Mouse (Mus musculus): Measurements from ENCODE around the gene Id2. TPM values are rescaled to one million over a fixed set of nuclear protein-coding genes. Genes with fewer than 3 reads are reported as not detected.
A peak's percentile ranks its signal among the peaks of the same experiment; 100 is the strongest.

Gene Id2
- total RNA-seq, 4 experiments from 2014 or later = 302 to 463 (median 440) TPM

GRCm38 (mm10) chr12:25104541-25104940 lies 7.6 kb upstream of the Id2 start:
- no peak for DNase-seq

DNA sequence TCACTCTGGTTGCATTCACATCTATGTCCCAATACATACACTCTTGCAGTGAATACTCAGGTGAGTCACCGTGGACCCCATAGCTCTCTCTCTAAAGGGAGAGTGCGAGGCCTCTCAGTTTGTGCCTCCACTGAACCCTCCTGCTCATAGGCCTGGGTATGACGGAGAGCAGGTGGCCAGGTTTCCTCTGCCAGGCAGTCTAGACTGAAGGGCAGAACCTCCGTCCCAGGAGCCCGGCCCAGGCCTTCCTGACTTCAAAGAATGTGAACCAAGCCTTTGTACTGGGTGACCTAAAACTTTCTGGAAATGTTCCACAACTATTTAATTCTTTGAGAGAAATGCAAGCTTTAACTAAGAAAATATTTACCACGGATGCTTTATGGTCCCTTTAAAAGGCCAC lies 7.0 kb upstream of the Id2 start:
- DNase-seq = no peak

DNA sequence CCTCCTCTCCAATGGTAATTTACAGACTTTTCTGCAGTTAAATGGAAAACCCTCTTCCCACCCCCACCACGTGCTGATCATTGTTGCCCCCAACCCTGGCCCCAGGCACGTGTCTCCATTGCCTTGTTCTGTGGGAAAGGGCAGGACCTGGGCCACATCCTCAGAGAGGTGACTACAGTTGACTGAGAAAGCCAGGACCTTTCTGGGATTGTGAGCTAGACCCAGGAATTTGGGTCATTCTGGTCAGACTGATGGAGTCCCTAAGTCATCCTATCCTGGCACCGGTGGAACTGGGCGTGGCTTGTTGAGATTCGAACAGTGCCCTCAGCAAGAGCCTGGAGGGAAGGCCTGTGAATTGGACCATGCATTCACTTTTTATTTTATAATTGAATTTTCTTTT lies 4.4 kb upstream of the Id2 start:
- no peak for DNase-seq

- no peak for DNase-seq
These were observed 3.7 kb upstream of the Id2 start for GRCm38 (mm10) chr12:25100411-25101217.

- DNase-seq = no peak
These were observed 2.8 kb upstream of the Id2 start for GRCm38 (mm10) chr12:25099563-25100408.

DNA sequence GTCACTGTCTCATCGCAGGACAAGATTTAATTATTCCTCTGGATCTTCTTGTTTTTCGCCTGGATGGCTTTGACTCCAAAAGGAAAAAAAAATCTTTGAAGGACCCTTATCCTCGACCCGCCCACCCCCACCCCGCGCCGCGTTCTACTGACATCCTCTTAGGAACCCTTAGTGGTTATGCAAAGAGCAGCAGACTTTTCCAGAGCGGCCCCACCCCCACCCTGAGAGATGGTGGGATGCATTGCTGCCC lies 2.3 kb upstream of the Id2 start:
- no peak for DNase-seq

GRCm38 (mm10) chr12:25098561-25099312 lies 1.8 kb upstream of the Id2 start:
- peak; percentile 95 for DNase-seq

DNA sequence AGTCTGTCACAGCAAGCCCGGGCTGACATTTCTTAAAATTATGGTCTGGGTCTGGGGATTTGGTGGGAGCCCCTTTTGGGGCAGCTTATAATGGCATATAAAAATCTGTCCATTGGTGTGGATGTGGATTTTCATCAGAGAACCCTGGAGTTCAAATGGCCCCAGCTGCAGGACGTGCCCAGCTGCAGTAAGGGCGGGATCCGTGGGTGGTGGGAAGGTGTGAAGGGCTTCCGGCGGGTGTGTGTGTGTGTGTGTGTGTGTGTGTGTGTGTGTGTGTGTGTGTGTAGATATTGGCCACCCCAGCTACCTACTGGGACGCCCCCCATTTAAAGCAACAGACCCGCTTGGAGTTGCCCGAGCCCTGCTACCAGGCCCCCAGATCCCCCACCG lies 1.2 kb upstream of the Id2 start:
- DNase-seq = no peak

- DNase-seq = peak; percentile 70
These were observed 545 bp upstream of the Id2 start for GRCm38 (mm10) chr12:25097210-25098160.

DNA sequence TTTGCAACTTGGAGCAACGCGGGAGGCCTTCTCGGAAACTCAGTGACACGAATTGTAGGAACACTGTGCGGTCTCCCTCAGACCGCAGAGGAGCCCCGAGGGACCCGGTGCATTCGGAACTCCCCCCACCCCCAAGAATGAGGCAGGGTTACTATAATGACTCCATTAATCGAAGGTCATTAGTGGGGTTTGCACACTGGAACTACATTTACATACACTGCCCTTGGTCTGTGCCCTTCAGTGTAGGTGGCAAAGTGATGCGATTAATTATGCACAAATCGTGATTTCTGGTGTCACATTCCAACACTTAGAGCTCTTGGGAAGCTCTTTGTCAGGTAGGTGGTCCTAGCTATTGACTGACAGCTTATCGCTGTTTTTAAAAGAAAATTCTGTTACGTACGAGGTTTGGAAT lies 294 bp downstream of the Id2 start:
- no peak for DNase-seq

GRCm38 (mm10) chr12:25095974-25096639 lies 833 bp downstream of the Id2 start:
- peak; percentile 98 for DNase-seq

GRCm38 (mm10) chr12:25095538-25095937 lies 1.4 kb downstream of the Id2 start:
- no peak for DNase-seq

DNA sequence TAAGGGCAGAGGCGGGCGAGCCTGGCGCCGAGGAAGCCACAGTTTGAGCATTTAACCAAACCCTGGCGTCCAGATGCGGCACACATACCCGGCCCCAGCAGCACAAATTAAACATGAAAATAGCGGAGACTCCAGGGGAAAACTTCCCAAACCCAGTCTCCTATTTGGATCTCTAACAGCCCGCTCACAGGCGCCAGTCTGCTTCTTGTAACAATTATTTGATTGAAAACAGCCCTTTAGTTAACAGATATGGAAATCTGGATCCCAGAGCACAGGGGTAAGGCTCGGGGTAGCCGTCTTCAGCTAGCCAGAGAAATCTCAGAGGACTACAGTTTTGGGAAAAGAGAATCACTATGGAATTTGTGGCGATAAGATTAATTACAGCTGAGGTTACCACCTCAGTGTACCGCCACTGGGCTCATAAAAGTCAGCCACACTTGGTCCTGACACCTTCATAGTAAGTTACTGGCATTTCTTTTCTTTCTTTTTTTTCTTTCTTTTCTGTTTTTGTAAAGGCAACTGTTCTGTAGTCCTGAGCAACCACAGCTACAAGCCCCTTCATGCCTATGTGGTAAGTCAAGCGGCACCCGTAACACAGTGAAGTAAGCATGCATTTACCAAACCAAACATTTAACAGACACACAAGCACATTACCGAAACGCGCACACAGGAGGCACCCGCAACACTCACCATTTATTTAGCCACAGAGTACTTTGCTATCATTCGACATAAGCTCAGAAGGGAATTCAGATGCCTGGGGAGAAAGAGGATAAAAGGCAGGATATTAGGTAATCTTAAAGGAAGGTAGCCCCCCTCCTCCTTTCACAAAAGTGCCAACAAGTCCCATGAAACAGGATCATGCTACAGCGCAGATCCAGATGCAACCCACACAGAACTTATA lies 2.1 kb downstream of the Id2 start:
- DNase-seq = no peak

GRCm38 (mm10) chr12:25093241-25093774 lies 3.6 kb downstream of the Id2 start:
- no peak for DNase-seq

DNA sequence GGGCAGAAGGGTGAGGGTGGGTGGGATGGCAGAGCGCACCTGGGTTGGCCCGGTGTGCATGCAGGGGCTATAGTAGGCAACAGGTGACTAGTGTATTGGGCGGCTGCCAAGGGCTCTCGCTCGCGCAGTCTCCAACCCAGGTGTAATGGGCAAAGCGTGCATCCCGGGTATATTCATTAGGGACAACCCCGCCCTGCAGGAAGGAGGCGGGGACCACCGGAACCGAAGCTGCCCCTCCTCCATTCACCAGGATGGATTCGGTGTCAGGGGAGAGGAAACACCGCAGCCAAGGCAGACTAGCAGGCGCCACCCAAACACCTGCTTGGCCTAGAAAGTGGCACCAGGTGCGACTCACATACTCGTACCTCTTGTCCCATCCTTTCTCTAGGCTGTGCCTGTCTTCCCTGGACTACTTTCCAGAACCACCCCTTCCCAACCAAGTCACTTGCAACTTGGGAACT lies 4.2 kb downstream of the Id2 start:
- peak; percentile 83 for DNase-seq

DNA sequence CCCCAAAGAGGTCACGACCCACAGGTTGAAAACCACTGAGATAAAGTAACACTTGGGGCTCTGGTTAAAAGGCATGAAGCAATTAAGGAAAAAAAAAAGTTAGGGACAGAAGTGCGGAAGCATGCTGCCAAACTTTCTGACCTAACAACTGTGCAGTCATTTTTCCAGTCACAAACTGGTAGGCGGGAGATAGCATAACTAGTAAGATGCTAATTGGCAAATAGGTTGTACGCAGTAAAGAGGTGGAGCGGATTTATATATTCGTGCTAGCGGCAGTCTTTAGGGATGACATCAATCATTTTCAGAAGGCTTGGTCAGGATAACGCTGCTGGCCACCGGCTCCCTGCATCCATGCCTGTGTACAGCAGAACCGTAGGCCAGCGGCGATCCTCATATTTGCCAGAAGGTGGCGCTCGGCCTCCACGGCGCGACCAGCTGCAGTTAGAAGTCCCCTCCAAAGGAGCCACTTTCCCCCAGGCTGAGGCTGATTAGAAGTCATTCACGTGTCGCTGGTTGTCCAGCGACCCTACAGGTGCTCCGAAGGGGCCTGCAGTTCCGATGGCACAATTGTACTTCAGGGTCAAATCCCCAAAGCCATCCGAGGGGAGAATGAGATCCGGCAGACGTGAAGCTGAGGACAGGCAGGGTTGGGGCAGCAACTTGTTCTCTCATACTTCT lies 4.8 kb downstream of the Id2 start:
- DNase-seq = peak; percentile 86

DNA sequence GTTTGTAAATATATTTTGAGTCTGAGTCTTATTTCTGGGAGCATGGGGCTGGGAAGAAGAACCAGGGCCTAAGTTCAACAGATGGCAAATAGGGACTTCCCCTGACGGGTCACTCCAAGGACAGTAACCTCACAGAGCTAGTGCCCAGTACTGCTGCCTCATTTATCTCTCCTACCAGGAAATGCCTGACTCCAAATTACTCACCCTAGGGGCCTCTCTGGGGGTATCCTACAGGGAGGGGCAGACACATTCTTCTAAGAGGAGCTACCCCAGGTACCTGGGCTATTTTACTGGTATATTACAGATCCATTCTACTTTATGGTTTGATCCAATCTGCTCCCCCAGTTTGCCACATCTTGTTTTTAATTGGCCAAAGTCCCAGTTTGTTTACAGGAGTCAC lies 7.5 kb downstream of the Id2 start:
- no peak for DNase-seq

- DNase-seq = no peak
These were observed 10.0 kb downstream of the Id2 start for GRCm38 (mm10) chr12:25086966-25087365.
